Mouse (Mus musculus) midbrain, embryonic 11.5 days (tissue): ENCODE measurements around the gene Krt31. TPM values are rescaled to one million over a fixed set of nuclear protein-coding genes. Genes with fewer than 3 reads are reported as not detected.

ENCODE experiments used
- ATAC-seq: fragments of 200-750 bp; cut with Nextera tagmentation; 2 replicates; pipeline ENCODE4 v1.8.0; 2017; ENCODE audit warnings: moderate TSS enrichment, moderate library complexity; ENCODE audit not compliant: low FRiP score
- DNase-seq: peaks from one replicate; pipeline ENCODE4 v3.0.0; 2015; ENCODE audit warnings: low spot score; ENCODE audit errors: missing footprints
- H3K27ac ChIP-seq: fragments of 300-500 bp; sonication (generic); 2 replicates; pipeline ENCODE4 v1.5.1; 2014; ENCODE audit warnings: low read depth, low read length
- H3K27me3 ChIP-seq: fragments of 300-500 bp; sonication (generic); 2 replicates; pipeline ENCODE4 v1.6.1; 2014; ENCODE audit warnings: mild to moderate bottlenecking, low read length, moderate library complexity, mixed read lengths; ENCODE audit not compliant: control insufficient read depth, insufficient read depth
- H3K36me3 ChIP-seq: fragments of 300-500 bp; sonication (generic); 2 replicates; pipeline ENCODE4 v1.6.1; 2014; ENCODE audit warnings: mild to moderate bottlenecking, low read length, moderate library complexity, mixed read lengths; ENCODE audit not compliant: control insufficient read depth, insufficient read depth
- H3K4me1 ChIP-seq: fragments of 300-500 bp; sonication (generic); 2 replicates; pipeline ENCODE4 v1.6.1; 2014; ENCODE audit warnings: low read length; ENCODE audit not compliant: control insufficient read depth, insufficient read depth
- H3K4me2 ChIP-seq: fragments of 300-500 bp; sonication (generic); 2 replicates; pipeline ENCODE4 v1.6.1; 2014; ENCODE audit warnings: mild to moderate bottlenecking, moderate library complexity
- H3K4me3 ChIP-seq: fragments of 300-500 bp; sonication (generic); 2 replicates; pipeline ENCODE4 v1.5.1; 2014; ENCODE audit warnings: low read depth, low read length
- H3K9ac ChIP-seq: fragments of 300-500 bp; sonication (generic); 2 replicates; pipeline ENCODE4 v1.6.1; 2014; ENCODE audit warnings: low read length
- H3K9me3 ChIP-seq: fragments of 300-500 bp; sonication (generic); 2 replicates; pipeline ENCODE4 v1.6.1; 2016; ENCODE audit warnings: low read length; ENCODE audit not compliant: control insufficient read depth
- WGBS: fragments of 180-500 bp; shearing (Covaris S2); extraction: QIAGEN DNeasy Blood & Tissue Kit; methylation state at CpG from one replicate; pipeline ENCODE4 v1.1.7; 2014; 5-methylcytosine and 5-hydroxymethylcytosine counted together
- polyA plus RNA-seq: library from polyadenylated mRNA; unstranded; fragments of >200 nt; fragmentation: Nextera tagmentation; extraction: Ambion mirVana; gene quantifications from 2 replicates; pipeline ENCODE4 v1.2.1, GENCODE M21; 2014

Krt31 gene
- polyA plus RNA-seq, 1 experiment from 2014 or later = not detected

- Histone ChIP-seq H3K4me2 (no peak overlapping the region), H3K9ac (no peak overlapping the region), H3K4me1 (no peaks in the 10 kb centered on the region), H3K36me3 (no peaks in the 10 kb centered on the region), H3K9me3 (no peaks in the 10 kb centered on the region), H3K4me3 (no peak overlapping the region), H3K27ac (no peak overlapping the region), H3K27me3 (no peaks in the 10 kb centered on the region)
- WGBS = 77% methylated on average over 4 of the region's 4 CpGs
- peak; percentile 69 for DNase-seq
- ATAC-seq = no peak
These were observed 36.6 kb downstream of the Krt31 start for GRCm38 (mm10) chr11:100013691-100014171.

- no peaks in the 10 kb centered on the region for H3K36me3 ChIP-seq
These were observed 39.7 kb downstream of the Krt31 start for GRCm38 (mm10) chr11:100010682-100011081.

GRCm38 (mm10) chr11:100008336-100008735, 42.0 kb downstream of the Krt31 start:
- Histone ChIP-seq H3K4me3 (no peak overlapping the region), H3K27ac (no peak overlapping the region), H3K36me3 (no peaks in the 10 kb centered on the region), H3K9me3 (no peaks in the 10 kb centered on the region), H3K4me1 (no peaks in the 10 kb centered on the region), H3K4me2 (no peak overlapping the region), H3K27me3 (no peaks in the 10 kb centered on the region), H3K9ac (no peak overlapping the region)
- ATAC-seq = no peak
- DNase-seq = no peak
- 86% methylated on average over 5 of the region's 5 CpGs for WGBS

More at GRCm38 (mm10) chr11:100010682-100011081, 39.7 kb downstream of the Krt31 start:
- Histone ChIP-seq H3K4me1 (no peaks in the 10 kb centered on the region), H3K4me2 (no peak overlapping the region), H3K9ac (no peak overlapping the region), H3K9me3 (no peaks in the 10 kb centered on the region), H3K27ac (no peak overlapping the region), H3K27me3 (no peaks in the 10 kb centered on the region), H3K4me3 (no peak overlapping the region)
- 89% methylated on average over 5 of the region's 5 CpGs for WGBS
- no peak for ATAC-seq
- DNase-seq = no peak

- no peak for DNase-seq
- H3K36me3 ChIP-seq = no peaks in the 10 kb centered on the region
These were observed 43.7 kb downstream of the Krt31 start for GRCm38 (mm10) chr11:100006624-100007023.

GRCm38 (mm10) chr11:100005905-100006304, 44.4 kb downstream of the Krt31 start:
- 89% methylated on average over 8 of the region's 8 CpGs for WGBS
- ATAC-seq = no peak
- H3K4me1 ChIP-seq = no peaks in the 10 kb centered on the region

More at GRCm38 (mm10) chr11:100006624-100007023, 43.7 kb downstream of the Krt31 start:
- no peak for ATAC-seq
- no peaks in the 10 kb centered on the region for H3K27me3 ChIP-seq
- H3K4me3 ChIP-seq = no peak overlapping the region
- no peak overlapping the region for H3K9ac ChIP-seq
- no peak overlapping the region for H3K27ac ChIP-seq
- whole genome bisulfite sequencing = 52% methylated on average over 3 of the region's 3 CpGs
- H3K4me2 ChIP-seq = no peak overlapping the region
- H3K4me1 ChIP-seq = no peaks in the 10 kb centered on the region
- H3K9me3 ChIP-seq = no peaks in the 10 kb centered on the region

GRCm38 (mm10) chr11:100004846-100005245, 45.5 kb downstream of the Krt31 start:
- no peak for ATAC-seq
- 27% methylated on average over 6 of the region's 6 CpGs for WGBS

More at GRCm38 (mm10) chr11:100005905-100006304, 44.4 kb downstream of the Krt31 start:
- H3K36me3 ChIP-seq = no peaks in the 10 kb centered on the region
- no peak overlapping the region for H3K4me2 ChIP-seq
- no peaks in the 10 kb centered on the region for H3K9me3 ChIP-seq
- no peak for DNase-seq
- H3K27me3 ChIP-seq = no peaks in the 10 kb centered on the region
- no peak overlapping the region for H3K9ac ChIP-seq
- H3K27ac ChIP-seq = no peak overlapping the region
- no peak overlapping the region for H3K4me3 ChIP-seq

GRCm38 (mm10) chr11:99999091-99999490, 51.3 kb downstream of the Krt31 start:
- H3K27ac ChIP-seq = no peak overlapping the region
- 94% methylated on average over 7 of the region's 7 CpGs for WGBS
- no peaks in the 10 kb centered on the region for H3K9me3 ChIP-seq

More at GRCm38 (mm10) chr11:100004846-100005245, 45.5 kb downstream of the Krt31 start:
- Histone ChIP-seq H3K27me3 (no peaks in the 10 kb centered on the region), H3K9ac (no peak overlapping the region), H3K4me1 (no peaks in the 10 kb centered on the region), H3K36me3 (no peaks in the 10 kb centered on the region), H3K9me3 (no peaks in the 10 kb centered on the region), H3K27ac (no peak overlapping the region), H3K4me2 (no peak overlapping the region), H3K4me3 (no peak overlapping the region)
- DNase-seq = peak; percentile 84

More at GRCm38 (mm10) chr11:99999091-99999490, 51.3 kb downstream of the Krt31 start:
- no peak overlapping the region for H3K4me3 ChIP-seq
- DNase-seq (no peak), ATAC-seq (no peak)
- H3K36me3 ChIP-seq = no peaks in the 10 kb centered on the region
- H3K4me2 ChIP-seq = no peak overlapping the region
- no peaks in the 10 kb centered on the region for H3K4me1 ChIP-seq
- no peaks in the 10 kb centered on the region for H3K27me3 ChIP-seq
- H3K9ac ChIP-seq = no peak overlapping the region

Other genes starting within 250 kb of the Krt31 start
- gene Gm11554, start 246.1 kb downstream of the Krt31 start, polyA plus RNA-seq = not detected in 2 replicates
- not detected in 2 replicates for gene Krtap4-13, start 240.7 kb downstream of the Krt31 start, polyA plus RNA-seq
- gene Gm11564, start 234.9 kb downstream of the Krt31 start, polyA plus RNA-seq = not detected in 2 replicates
- gene 2300003K06Rik, start 212.5 kb downstream of the Krt31 start, polyA plus RNA-seq = not detected in 2 replicates
- not detected in 2 replicates for gene Krtap4-16, start 198.9 kb downstream of the Krt31 start, polyA plus RNA-seq
- not detected in 2 replicates for gene Gm11568, start 192.6 kb downstream of the Krt31 start, polyA plus RNA-seq
- not detected in 2 replicates for gene Gm11559, start 186.1 kb downstream of the Krt31 start, polyA plus RNA-seq
- not detected in 2 replicates for gene Krtap9-1, start 177.2 kb downstream of the Krt31 start, polyA plus RNA-seq
- gene Gm11567, start 171.4 kb downstream of the Krt31 start, polyA plus RNA-seq = not detected in 2 replicates
- gene Krtap31-1, start 142.6 kb downstream of the Krt31 start, polyA plus RNA-seq = not detected in 2 replicates
- not detected in 2 replicates for gene Gm11565, start 135.8 kb downstream of the Krt31 start, polyA plus RNA-seq
- not detected in 2 replicates for gene Krtap31-2, start 114.3 kb downstream of the Krt31 start, polyA plus RNA-seq
- gene Krtap9-5, start 102.1 kb downstream of the Krt31 start, polyA plus RNA-seq = not detected in 2 replicates
- not detected in 2 replicates for gene Krtap29-1, start 71.5 kb downstream of the Krt31 start, polyA plus RNA-seq
- gene Krtap16-1, start 64.0 kb downstream of the Krt31 start, polyA plus RNA-seq = not detected in 2 replicates
- gene Krtap17-1, start 56.6 kb downstream of the Krt31 start, polyA plus RNA-seq = not detected in 2 replicates
- gene Krt33a, start 34.3 kb downstream of the Krt31 start, polyA plus RNA-seq = not detected in 2 replicates
- not detected in 2 replicates for gene Krt33b, start 20.7 kb downstream of the Krt31 start, polyA plus RNA-seq
- not detected in 2 replicates for gene Krt34, start 9.0 kb downstream of the Krt31 start, polyA plus RNA-seq
- gene Krt32, start 37.7 kb upstream of the Krt31 start, polyA plus RNA-seq = not detected in 2 replicates
- not detected in 2 replicates for gene Krt35, start 45.7 kb upstream of the Krt31 start, polyA plus RNA-seq
- gene Krt36, start 55.1 kb upstream of the Krt31 start, polyA plus RNA-seq = not detected in 2 replicates
- gene Krt13, start 71.0 kb upstream of the Krt31 start, polyA plus RNA-seq = not detected in 2 replicates
- 0.65 and 0.89 TPM in 2 replicates for gene Krt15, start 85.4 kb upstream of the Krt31 start, polyA plus RNA-seq
- gene Krt19, start 98.1 kb upstream of the Krt31 start, polyA plus RNA-seq = 1.8 and 3.2 TPM in 2 replicates
- not detected in 2 replicates for gene Krt9, start 142.7 kb upstream of the Krt31 start, polyA plus RNA-seq
- 1.2 and 1.5 TPM in 2 replicates for gene Krt14, start 157.0 kb upstream of the Krt31 start, polyA plus RNA-seq
- gene Krt16, start 198.4 kb upstream of the Krt31 start, polyA plus RNA-seq = not detected in 2 replicates
- 0.21 TPM in 1 of 2 replicates, not detected in the other for gene Krt17, start 210.5 kb upstream of the Krt31 start, polyA plus RNA-seq
- gene Krt42, start 219.3 kb upstream of the Krt31 start, polyA plus RNA-seq = not detected in 2 replicates